Mouse (Mus musculus): ENCODE results near the gene Cplx3. TPM values are rescaled to one million over a fixed set of nuclear protein-coding genes. Genes with fewer than 3 reads are reported as not detected.
A peak's percentile ranks its signal among the peaks of the same experiment; 100 is the strongest.

Gene Cplx3
- total RNA-seq, 1 experiment from 2014 or later, result not detected

- no peak for DNase-seq
Measured at GRCm38 (mm10) chr9:57601353-57601706, 4.8 kb downstream of the Cplx3 start.

- no peak for DNase-seq
Measured at GRCm38 (mm10) chr9:57600620-57601352, 5.3 kb downstream of the Cplx3 start.

- DNase-seq, result no peak
Measured at GRCm38 (mm10) chr9:57598851-57599563, 7.1 kb downstream of the Cplx3 start.

- DNase-seq, result no peak
Measured at GRCm38 (mm10) chr9:57597929-57598382, 8.1 kb downstream of the Cplx3 start.

GRCm38 (mm10) chr9:57597265-57597664, 8.8 kb downstream of the Cplx3 start:
- no peak for DNase-seq

- DNase-seq, result no peak
Measured at GRCm38 (mm10) chr9:57594174-57594509, 11.9 kb downstream of the Cplx3 start.

GRCm38 (mm10) chr9:57593454-57594173, 12.5 kb downstream of the Cplx3 start:
- no peak for DNase-seq

GRCm38 (mm10) chr9:57590726-57591125, 15.4 kb downstream of the Cplx3 start:
- DNase-seq, result no peak

GRCm38 (mm10) chr9:57589224-57590126, 16.6 kb downstream of the Cplx3 start, which contains the start of gene Ulk3:
Ulk3 (plus strand) TSS chr9:57589452.
- DNase-seq, result peak; percentile 84

GRCm38 (mm10) chr9:57584991-57585390, 21.1 kb downstream of the Cplx3 start:
- DNase-seq, result no peak

GRCm38 (mm10) chr9:57577144-57577849, 28.8 kb downstream of the Cplx3 start:
- DNase-seq, result no peak

- DNase-seq, result no peak
Measured at GRCm38 (mm10) chr9:57575577-57575976, 30.5 kb downstream of the Cplx3 start.

GRCm38 (mm10) chr9:57574397-57574796, 31.7 kb downstream of the Cplx3 start:
- no peak for DNase-seq

- DNase-seq, result no peak
Measured at GRCm38 (mm10) chr9:57568500-57568899, 37.6 kb downstream of the Cplx3 start.

- DNase-seq, result no peak
Measured at GRCm38 (mm10) chr9:57566846-57567245, 39.2 kb downstream of the Cplx3 start.

- no peak for DNase-seq
Measured at GRCm38 (mm10) chr9:57565741-57566221, 40.3 kb downstream of the Cplx3 start.

- DNase-seq, result no peak
Measured at GRCm38 (mm10) chr9:57564609-57565008, 41.5 kb downstream of the Cplx3 start.

- DNase-seq, result no peak
Measured at GRCm38 (mm10) chr9:57562896-57563372, 43.1 kb downstream of the Cplx3 start.

- DNase-seq, result no peak
Measured at GRCm38 (mm10) chr9:57561711-57562099, 44.4 kb downstream of the Cplx3 start.

- peak; percentile 94 for DNase-seq
Measured at GRCm38 (mm10) chr9:57560861-57561710, 45.0 kb downstream of the Cplx3 start, which contains the start of gene Scamp2. Scamp2 (plus strand) TSS chr9:57560943.
